Mouse (Mus musculus) mammary gland, adult 2 months (tissue): ENCODE results near the gene Snx1. TPM values are rescaled to one million over a fixed set of nuclear protein-coding genes. Genes with fewer than 3 reads are reported as not detected.

Experiments
- polyA plus RNA-seq: library from polyadenylated mRNA; depleted of rRNA; stranded (reverse); fragments of >200 nt; gene quantifications from 2 replicates; pipeline ENCODE4 v1.2.3, GENCODE M21; 2012; ENCODE audit warnings: low replicate concordance; rRNA removed

Snx1 gene
- 37.5 and 52.5 TPM in 2 replicates for polyA plus RNA-seq

DNA sequence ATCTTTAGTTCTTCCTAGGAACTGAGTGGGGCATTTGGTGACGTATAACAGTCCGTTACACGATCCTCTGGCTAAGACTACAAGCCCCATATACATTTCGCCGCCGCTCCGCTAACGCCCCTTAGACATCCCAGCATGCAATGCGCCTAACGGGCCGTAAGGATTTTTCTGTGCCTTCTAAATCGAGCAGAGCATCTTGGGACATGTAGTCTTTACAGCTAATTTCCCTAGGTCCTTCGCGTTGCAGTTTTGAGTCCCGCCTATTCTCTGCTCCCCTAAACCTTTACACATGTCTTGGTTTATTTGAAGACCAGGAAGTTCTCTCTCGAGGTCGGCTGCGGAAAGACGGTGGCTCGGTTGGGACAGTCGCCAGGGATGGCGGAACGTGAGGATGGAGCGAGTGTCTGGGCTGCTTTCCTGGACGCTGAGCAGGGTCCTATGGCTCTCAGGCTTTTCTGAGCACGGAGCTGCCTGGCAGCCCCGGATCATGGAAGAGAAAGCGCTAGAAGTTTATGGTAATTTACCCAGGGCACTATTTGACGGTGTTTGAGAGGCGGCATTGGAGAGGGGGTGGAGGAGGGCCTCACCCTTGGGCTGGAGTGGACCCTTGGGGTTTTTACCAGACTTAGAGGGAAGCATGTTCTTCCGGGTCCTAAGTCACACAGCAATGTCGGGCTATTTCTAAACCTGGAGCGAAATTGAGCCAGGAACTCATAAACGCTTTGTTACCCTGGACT, at the start of gene Snx1, which contains the start of gene Ciao2a:
Gene Snx1, minus strand, starts transcription at position 132 of the 737 bp plus-strand sequence.
Gene Ciao2a, plus strand, starts transcription at position 156 of the 737 bp plus-strand sequence.

DNA sequence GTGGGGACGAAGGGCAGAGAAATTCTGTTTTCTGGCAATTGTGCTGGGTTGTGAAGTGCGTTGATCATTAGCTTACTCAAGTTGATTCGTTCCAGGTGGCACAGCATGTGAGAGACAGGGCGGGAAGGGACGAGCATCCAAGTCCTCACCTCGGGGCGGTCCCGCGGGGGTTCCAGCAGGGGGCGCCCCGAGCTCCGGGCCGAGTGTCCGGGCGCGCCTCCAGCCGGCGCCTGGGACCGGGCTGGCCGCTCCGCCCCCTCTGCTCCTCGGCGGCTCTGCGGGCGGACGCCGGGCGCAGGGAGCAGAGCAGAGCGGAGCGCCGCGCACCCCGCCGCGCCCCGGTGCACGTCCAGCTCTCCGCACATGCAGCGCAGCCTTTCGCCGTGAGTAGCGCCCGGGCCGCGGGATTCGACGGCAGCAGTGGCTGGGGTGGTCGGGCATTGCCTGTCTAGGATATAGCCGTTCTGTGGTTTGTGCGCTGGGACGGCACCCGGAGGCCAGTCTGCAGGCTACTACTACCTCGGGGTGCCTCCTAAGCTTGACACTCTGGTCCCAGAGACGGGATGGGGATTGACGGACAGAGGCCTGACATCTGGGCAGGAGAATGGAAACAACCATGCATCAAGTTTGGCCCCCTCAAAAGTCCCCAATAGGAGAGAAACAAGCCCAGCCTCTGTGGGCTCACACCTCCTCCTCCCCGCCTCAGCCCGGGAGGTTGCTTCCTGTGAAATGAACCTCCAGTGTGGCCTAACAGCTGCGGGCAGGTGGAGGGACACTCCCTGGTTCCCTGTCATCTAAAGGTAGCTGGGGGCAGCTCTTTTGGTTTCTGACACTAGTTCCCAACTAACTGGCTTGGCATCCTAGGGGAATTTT, 31.8 kb upstream of the Snx1 start, which contains the start of gene Dapk2:
Gene Dapk2, plus strand, starts transcription at position 266 of the 873 bp plus-strand sequence.

DNA sequence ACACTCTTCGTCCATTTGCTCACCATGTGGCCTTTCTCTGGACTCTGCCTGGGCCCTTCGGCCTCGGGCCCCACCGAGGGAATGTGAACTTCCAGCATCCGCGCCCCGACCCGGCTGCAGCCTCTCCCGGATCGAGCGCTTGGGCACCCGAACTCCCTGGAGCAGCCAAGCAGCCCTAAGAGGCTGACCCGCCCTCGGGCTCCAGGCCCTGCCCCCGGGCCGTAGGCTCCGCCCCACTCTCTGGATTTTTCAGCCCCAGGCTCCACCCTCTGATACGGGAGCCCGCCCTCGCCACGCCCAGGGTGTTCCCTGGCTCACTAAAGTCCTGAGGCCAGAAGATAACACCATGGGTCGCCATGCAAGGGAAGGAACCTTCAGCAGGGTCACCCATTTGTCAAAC, 56.8 kb downstream of the Snx1 start, which contains the start of gene Snx22:
Gene Snx22, minus strand, starts transcription at position 137 of the 400 bp plus-strand sequence.

DNA sequence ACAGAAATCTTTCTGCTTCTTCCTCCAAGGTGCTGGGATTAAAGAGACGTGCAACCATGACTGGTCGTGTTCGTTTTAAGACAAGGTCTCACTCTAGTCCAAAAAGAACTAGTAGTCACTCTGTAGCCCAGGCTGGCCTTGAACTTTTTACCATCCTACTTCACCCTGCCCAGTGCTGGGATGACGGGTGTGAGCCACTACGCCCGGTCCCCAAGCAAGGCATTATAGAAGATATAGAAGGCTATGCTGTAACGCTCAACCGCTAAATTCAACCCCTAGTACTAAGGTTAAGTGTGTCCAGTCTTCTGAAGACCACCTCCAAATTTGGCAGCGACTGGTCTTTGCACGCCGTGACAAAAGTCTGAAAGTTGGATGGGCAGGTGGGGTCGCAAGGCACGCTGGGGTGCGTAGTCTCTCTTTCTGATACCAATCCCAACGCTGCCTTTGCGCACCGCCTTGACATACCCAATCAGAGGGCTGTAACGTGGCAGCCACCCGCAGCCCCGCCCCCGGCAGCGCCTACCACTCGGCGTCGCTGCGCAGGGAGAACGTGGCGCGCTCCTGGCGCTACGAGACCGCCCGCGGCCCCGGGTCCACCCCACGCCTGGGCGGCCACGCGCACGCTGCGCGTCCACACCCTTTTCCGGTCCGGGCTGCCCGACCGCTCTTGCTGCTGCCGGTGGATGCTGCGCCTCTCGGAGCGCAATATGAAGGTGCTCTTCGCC, 66.6 kb downstream of the Snx1 start, which contains the start of gene Ppib:
Gene Ppib, plus strand, starts transcription at position 640 of the 725 bp plus-strand sequence.

Other genes with a start within 250 kb of the Snx1 start
- 0.67 and 1.1 TPM in 2 replicates for gene Pclaf, start 236.3 kb downstream of the Snx1 start, polyA plus RNA-seq
- 5.6 and 11.5 TPM in 2 replicates for gene Trip4, start 217.8 kb downstream of the Snx1 start, polyA plus RNA-seq
- gene Csnk1g1, start 217.7 kb downstream of the Snx1 start, polyA plus RNA-seq = 4.8 and 7.8 TPM in 2 replicates
- gene Ppib, start 66.4 kb downstream of the Snx1 start, polyA plus RNA-seq = 126 and 168 TPM in 2 replicates
- 4.1 and 5.7 TPM in 2 replicates for gene Snx22, start 56.9 kb downstream of the Snx1 start, polyA plus RNA-seq
- gene Ciao2a, start within 50 bp of the Snx1 start, polyA plus RNA-seq = 6.4 and 15.2 TPM in 2 replicates
- gene Dapk2, start 31.6 kb upstream of the Snx1 start, polyA plus RNA-seq = 5.1 and 5.8 TPM in 2 replicates
- 11.3 and 15.7 TPM in 2 replicates for gene Herc1, start 223.9 kb upstream of the Snx1 start, polyA plus RNA-seq